Mouse (Mus musculus): ENCODE measurements around the gene Dbn1. TPM values are rescaled to one million over a fixed set of nuclear protein-coding genes. Genes with fewer than 3 reads are reported as not detected.
"Not testable (repeated sequence)": the region's sequence is repeated elsewhere in the genome, so short reads cannot be mapped to it uniquely, and the experiment has no call there.

Dbn1 gene
- polyA plus RNA-seq, 1 experiment from 2014 or later = 518 TPM

GRCm38 (mm10) chr13:55449679-55450441 lies 38.1 kb downstream of the Dbn1 start:
- 93% methylated on average over 17 of the region's 17 CpGs for WGBS
- DNase-seq (ENCODE audit: low spot score) = no peak
- no peak overlapping the region for H3K27ac ChIP-seq
- H3K27me3 ChIP-seq (ENCODE audit: insufficient read depth, poor library complexity, severe bottlenecking) = no peaks in the 10 kb centered on the region
- no peak overlapping the region for H3K4me3 ChIP-seq
- H3K36me3 ChIP-seq = peaks cover 72% of the 10 kb centered on the region
- H3K4me1 ChIP-seq (replicated peaks) = peaks cover 34% of the 10 kb centered on the region
- H3K9me3 ChIP-seq = no peaks in the 10 kb centered on the region

GRCm38 (mm10) chr13:55449205-55449604 lies 38.7 kb downstream of the Dbn1 start:
- no peaks in the 10 kb centered on the region for H3K27me3 ChIP-seq (ENCODE audit: insufficient read depth, poor library complexity, severe bottlenecking)
- WGBS = 94% methylated on average over 9 of the region's 9 CpGs
- H3K36me3 ChIP-seq = peaks cover 65% of the 10 kb centered on the region
- no peak overlapping the region for H3K27ac ChIP-seq
- no peaks in the 10 kb centered on the region for H3K9me3 ChIP-seq
- H3K4me1 ChIP-seq (replicated peaks) = peaks cover 37% of the 10 kb centered on the region
- DNase-seq (ENCODE audit: low spot score) = no peak
- no peak overlapping the region for H3K4me3 ChIP-seq

- Histone ChIP-seq H3K4me1 (replicated peaks) (peaks cover 44% of the 10 kb centered on the region), H3K36me3 (peaks cover 54% of the 10 kb centered on the region), H3K4me3 (no peak overlapping the region), H3K27me3 (ENCODE audit: insufficient read depth, poor library complexity, severe bottlenecking) (no peaks in the 10 kb centered on the region), H3K27ac (no peak overlapping the region), H3K9me3 (no peaks in the 10 kb centered on the region)
- 94% methylated on average over 5 of the region's 5 CpGs for WGBS
- DNase-seq (ENCODE audit: low spot score) = no peak
Observed at GRCm38 (mm10) chr13:55448131-55448530, 39.8 kb downstream of the Dbn1 start.

GRCm38 (mm10) chr13:55447543-55447943 lies 40.4 kb downstream of the Dbn1 start:
- Histone ChIP-seq H3K4me3 (peak overlapping the region; percentile 90; the same call in 1 of the 2 replicates), H3K4me1 (replicated peaks) (peaks cover 44% of the 10 kb centered on the region), H3K36me3 (peaks cover 48% of the 10 kb centered on the region), H3K27me3 (ENCODE audit: insufficient read depth, poor library complexity, severe bottlenecking) (no peaks in the 10 kb centered on the region), H3K9me3 (no peaks in the 10 kb centered on the region), H3K27ac (no peak overlapping the region)
- 65% methylated on average over 3 of the region's 3 CpGs for WGBS
- DNase-seq (ENCODE audit: low spot score) = no peak

- H3K4me3 ChIP-seq = peak overlapping the region; percentile 90
- peaks cover 39% of the 10 kb centered on the region for H3K36me3 ChIP-seq
- DNase-seq (ENCODE audit: low spot score) = no peak
- peak overlapping the region; percentile 17; the same call in 1 of the 2 replicates for H3K27ac ChIP-seq
- no peaks in the 10 kb centered on the region for H3K9me3 ChIP-seq
- WGBS = 82% methylated on average over 6 of the region's 6 CpGs
- no peaks in the 10 kb centered on the region for H3K27me3 ChIP-seq (ENCODE audit: insufficient read depth, poor library complexity, severe bottlenecking)
- peaks cover 44% of the 10 kb centered on the region for H3K4me1 ChIP-seq (replicated peaks)
Observed at GRCm38 (mm10) chr13:55446483-55447105, 41.3 kb downstream of the Dbn1 start.

GRCm38 (mm10) chr13:55445361-55446091 lies 42.4 kb downstream of the Dbn1 start:
- Histone ChIP-seq H3K36me3 (peaks cover 28% of the 10 kb centered on the region), H3K27me3 (ENCODE audit: insufficient read depth, poor library complexity, severe bottlenecking) (no peaks in the 10 kb centered on the region), H3K27ac (peak overlapping the region; percentile 96), H3K4me1 (replicated peaks) (peaks cover 44% of the 10 kb centered on the region), H3K9me3 (no peaks in the 10 kb centered on the region), H3K4me3 (peak overlapping the region; percentile 90)
- no peak for DNase-seq (ENCODE audit: low spot score)
- under 1% methylated on average over 66 of the region's 66 CpGs for WGBS

GRCm38 (mm10) chr13:55444937-55445315 lies 43.0 kb downstream of the Dbn1 start, which contains the start of gene Grk6:
TSS of gene Grk6 (plus strand) at chr13:55445072.
- DNase-seq (ENCODE audit: low spot score) = peak; percentile 99
- Histone ChIP-seq H3K4me1 (replicated peaks) (peaks cover 44% of the 10 kb centered on the region), H3K4me3 (peak within 1 kb of the TSS; percentile 90), H3K27me3 (ENCODE audit: insufficient read depth, poor library complexity, severe bottlenecking) (no peaks in the 10 kb centered on the region), H3K27ac (peak within 1 kb of the TSS; percentile 96), H3K9me3 (no peaks in the 10 kb centered on the region), H3K36me3 (peaks cover 22% of the 10 kb centered on the region)
- 1% methylated on average over 35 of the region's 35 CpGs for WGBS

- Histone ChIP-seq H3K27me3 (ENCODE audit: insufficient read depth, poor library complexity, severe bottlenecking) (no peaks in the 10 kb centered on the region), H3K36me3 (peaks cover 17% of the 10 kb centered on the region), H3K27ac (peak overlapping the region; percentile 96), H3K4me1 (replicated peaks) (peaks cover 44% of the 10 kb centered on the region), H3K4me3 (peak overlapping the region; percentile 90), H3K9me3 (no peaks in the 10 kb centered on the region)
- DNase-seq (ENCODE audit: low spot score) = no peak
- WGBS = 1% methylated on average over 33 of the region's 33 CpGs
Observed at GRCm38 (mm10) chr13:55444286-55444936, 43.5 kb downstream of the Dbn1 start.

- WGBS = 45% methylated on average over 9 of the region's 9 CpGs
- H3K27ac ChIP-seq = peak overlapping the region; percentile 96
- 0 out of 2 replicates have a peak, but pooled peaks cover 4% of the 10 kb centered on the region for H3K9me3 ChIP-seq
- DNase-seq (ENCODE audit: low spot score) = no peak
- no peaks in the 10 kb centered on the region for H3K27me3 ChIP-seq (ENCODE audit: insufficient read depth, poor library complexity, severe bottlenecking)
- peaks cover 11% of the 10 kb centered on the region; the same call in 1 of the 2 replicates for H3K36me3 ChIP-seq
- H3K4me3 ChIP-seq = peak overlapping the region; percentile 90
- peaks cover 40% of the 10 kb centered on the region for H3K4me1 ChIP-seq (replicated peaks)
Observed at GRCm38 (mm10) chr13:55443799-55444285, 44.1 kb downstream of the Dbn1 start.

GRCm38 (mm10) chr13:55437111-55437629 lies 50.7 kb downstream of the Dbn1 start:
- H3K36me3 ChIP-seq; H3K27me3 ChIP-seq (ENCODE audit: insufficient read depth, poor library complexity, severe bottlenecking); H3K27ac ChIP-seq; H3K4me1 ChIP-seq (replicated peaks); H3K4me3 ChIP-seq; DNase-seq (ENCODE audit: low spot score): not testable (repeated sequence)
- 87% methylated on average over 15 of the region's 15 CpGs for WGBS
- peaks cover 28% of the 10 kb centered on the region for H3K9me3 ChIP-seq

- no peaks in the 10 kb centered on the region for H3K27me3 ChIP-seq (ENCODE audit: insufficient read depth, poor library complexity, severe bottlenecking)
- no peaks in the 10 kb centered on the region for H3K4me1 ChIP-seq (replicated peaks)
- no peaks in the 10 kb centered on the region for H3K36me3 ChIP-seq
- H3K27ac ChIP-seq = no peak overlapping the region
- no peak for DNase-seq (ENCODE audit: low spot score)
- no peak overlapping the region for H3K4me3 ChIP-seq
- 83% methylated on average over 10 of the region's 10 CpGs for WGBS
- H3K9me3 ChIP-seq = peaks cover 11% of the 10 kb centered on the region
Observed at GRCm38 (mm10) chr13:55431889-55432685, 55.8 kb downstream of the Dbn1 start.

All from hindbrain, embryonic 10.5 days (tissue).